Mouse (Mus musculus) CH12F3 (cell line): ENCODE results near the gene Uncx.

Experiments used
- in situ Hi-C: fragments of 300-500 bp; cut with MboI; formaldehyde crosslinking; loops from 2 replicates; pipeline ENCODE4 v1.14.3; 2020; ENCODE audit warnings: low sequenced_read_pairs

The Uncx gene

GRCm38 (mm10) chr5:139543214-139543613, at the start of gene Uncx:
TSS of gene Uncx (plus strand) at chr5:139543494.
- in situ Hi-C loops, result no loop called here

GRCm38 (mm10) chr5:139493690-139494089, 49.6 kb upstream of the Uncx start:
- in situ Hi-C loops, result no loop called here

GRCm38 (mm10) chr5:139495019-139495669, 48.1 kb upstream of the Uncx start:
- in situ Hi-C loops, result no loop called here

- in situ Hi-C loops, result no loop called here
Observed at GRCm38 (mm10) chr5:139496939-139497338, 46.4 kb upstream of the Uncx start.

- in situ Hi-C loops, result no loop called here
Observed at GRCm38 (mm10) chr5:139498791-139499190, 44.5 kb upstream of the Uncx start.

GRCm38 (mm10) chr5:139502281-139502680, 41.0 kb upstream of the Uncx start:
- in situ Hi-C loops, result loop anchor here (10.0 kb wide), 1 partner anchor 137 kb away; no protein-coding TSS in a partner anchor

GRCm38 (mm10) chr5:139505073-139505606, 38.2 kb upstream of the Uncx start:
- in situ Hi-C loops, result loop anchor here (10.0 kb wide), 1 partner anchor 140 kb away; no protein-coding TSS in a partner anchor

- in situ Hi-C loops, result loop anchor here (10.0 kb wide), 1 partner anchor 141 kb away; no protein-coding TSS in a partner anchor
Observed at GRCm38 (mm10) chr5:139506207-139506606, 37.1 kb upstream of the Uncx start.

- in situ Hi-C loops, result no loop called here
Observed at GRCm38 (mm10) chr5:139510682-139511366, 32.5 kb upstream of the Uncx start.

GRCm38 (mm10) chr5:139512201-139512600, 31.1 kb upstream of the Uncx start:
- in situ Hi-C loops, result no loop called here

- in situ Hi-C loops, result no loop called here
Observed at GRCm38 (mm10) chr5:139516281-139516680, 27.0 kb upstream of the Uncx start.

GRCm38 (mm10) chr5:139520069-139520834, 23.0 kb upstream of the Uncx start:
- in situ Hi-C loops, result no loop called here

GRCm38 (mm10) chr5:139521987-139522386, 21.3 kb upstream of the Uncx start:
- in situ Hi-C loops, result no loop called here

GRCm38 (mm10) chr5:139528851-139529250, 14.4 kb upstream of the Uncx start:
- in situ Hi-C loops, result no loop called here

- in situ Hi-C loops, result no loop called here
Observed at GRCm38 (mm10) chr5:139535386-139535919, 7.8 kb upstream of the Uncx start.

- in situ Hi-C loops, result no loop called here
Observed at GRCm38 (mm10) chr5:139536211-139536910, 6.9 kb upstream of the Uncx start.

- in situ Hi-C loops, result no loop called here
Observed at GRCm38 (mm10) chr5:139536911-139537738, 6.2 kb upstream of the Uncx start.

GRCm38 (mm10) chr5:139537739-139538135, 5.6 kb upstream of the Uncx start:
- in situ Hi-C loops, result no loop called here
